Mouse (Mus musculus): ENCODE measurements around the gene Vegfa. TPM values are rescaled to one million over a fixed set of nuclear protein-coding genes. Genes with fewer than 3 reads are reported as not detected.

The Vegfa gene
- polyA plus RNA-seq (2014; fragmentation: Nextera tagmentation; extraction: Ambion mirVana): 6.6 and 7.7 TPM in 2 replicates

- Histone ChIP-seq H3K27me3 (ENCODE audit: insufficient read depth, low read length) (no peaks in the 10 kb centered on the region), H3K4me2 (peak within 1 kb of the TSS; percentile 98), H3K4me3 (ENCODE audit: low read depth, low read length) (peak within 1 kb of the TSS; percentile 96), H3K9me3 (ENCODE audit: low read depth, low read length) (no peaks in the 10 kb centered on the region), H3K4me1 (ENCODE audit: insufficient read depth) (peaks cover 16% of the 10 kb centered on the region), H3K36me3 (ENCODE audit: insufficient read depth) (no peaks in the 10 kb centered on the region), H3K9ac (peak within 1 kb of the TSS; percentile 99), H3K27ac (ENCODE audit: low read depth) (peak within 1 kb of the TSS; percentile 99)
- WGBS: under 1% methylated on average over 40 of the region's 40 CpGs
- ATAC-seq (ENCODE audit: insufficient read depth): peak; percentile 82
- TF ChIP-seq CTCF (IDR thresholded peaks at IDR 0.05; ENCODE audit: low read depth): peak; percentile 99
- DNase-seq: peak; percentile 97
These were observed at the start of gene Vegfa for GRCm38 (mm10) chr17:46032257-46032991. TSS of gene Vegfa (minus strand) at chr17:46032369.

DNA sequence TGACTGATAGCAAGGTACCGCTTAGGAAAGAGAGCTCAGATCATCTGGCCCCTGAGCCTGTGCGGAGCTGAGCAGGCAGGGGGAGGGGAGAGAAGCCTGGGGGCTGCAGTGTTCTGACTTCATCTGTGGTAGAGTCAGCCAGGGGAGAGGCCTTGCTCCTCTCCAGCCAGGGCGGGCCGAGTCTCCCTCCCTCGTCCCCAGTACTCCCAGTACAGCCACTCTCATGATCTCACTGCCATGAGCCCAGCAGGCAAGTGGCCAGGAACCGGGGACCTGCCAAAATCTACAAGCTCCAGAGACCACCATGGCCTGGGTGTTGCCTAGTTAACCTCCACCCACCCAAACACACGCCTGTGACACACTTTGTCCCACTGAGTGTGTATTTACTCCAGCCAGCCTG is 49.5 kb upstream of the Vegfa start:
- no peaks in the 10 kb centered on the region for H3K36me3 ChIP-seq (ENCODE audit: insufficient read depth)
- H3K4me2 ChIP-seq: no peak overlapping the region
- TF ChIP-seq CTCF (IDR thresholded peaks at IDR 0.05; ENCODE audit: low read depth): no peak
- H3K9ac ChIP-seq: no peak overlapping the region
- WGBS: 47% methylated on average over 7 of the region's 7 CpGs
- peaks cover 30% of the 10 kb centered on the region for H3K4me1 ChIP-seq (ENCODE audit: insufficient read depth)
- ATAC-seq (ENCODE audit: insufficient read depth) (no peak), DNase-seq (no peak)
- no peak overlapping the region for H3K4me3 ChIP-seq (ENCODE audit: low read depth, low read length)
- H3K9me3 ChIP-seq (ENCODE audit: low read depth, low read length): 0 out of 2 replicates have a peak, but pooled peaks cover 4% of the 10 kb centered on the region
- H3K27ac ChIP-seq (ENCODE audit: low read depth): no peak overlapping the region
- no peaks in the 10 kb centered on the region for H3K27me3 ChIP-seq (ENCODE audit: insufficient read depth, low read length)

DNA sequence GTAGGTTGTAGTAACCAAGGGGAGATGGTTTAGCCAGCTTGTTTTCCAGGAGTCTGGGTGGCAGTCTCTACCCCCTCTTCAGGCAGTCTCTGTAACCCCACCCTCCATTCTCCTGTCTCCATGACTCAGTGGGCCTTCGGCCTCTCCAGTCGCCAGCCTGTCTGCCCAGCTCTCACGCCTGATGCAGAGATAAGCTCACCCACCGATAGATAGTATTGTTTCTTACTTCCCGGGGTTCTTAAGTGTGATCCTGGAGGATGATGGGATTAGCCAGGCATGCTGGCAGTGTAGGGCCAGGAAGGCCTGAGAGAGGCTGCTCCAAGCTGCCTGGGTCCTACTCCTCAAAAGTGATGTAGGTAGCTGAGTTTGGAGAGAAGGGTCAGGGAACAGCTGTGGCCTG is 48.9 kb upstream of the Vegfa start:
- H3K4me1 ChIP-seq (ENCODE audit: insufficient read depth): peaks cover 24% of the 10 kb centered on the region
- DNase-seq: no peak
- ATAC-seq (ENCODE audit: insufficient read depth): no peak
- no peak overlapping the region for H3K4me2 ChIP-seq
- no peak for TF ChIP-seq CTCF (IDR thresholded peaks at IDR 0.05; ENCODE audit: low read depth)
- H3K9ac ChIP-seq: no peak overlapping the region
- no peaks in the 10 kb centered on the region for H3K27me3 ChIP-seq (ENCODE audit: insufficient read depth, low read length)
- H3K27ac ChIP-seq (ENCODE audit: low read depth): no peak overlapping the region
- no peaks in the 10 kb centered on the region for H3K36me3 ChIP-seq (ENCODE audit: insufficient read depth)
- 0 out of 2 replicates have a peak, but pooled peaks cover 4% of the 10 kb centered on the region for H3K9me3 ChIP-seq (ENCODE audit: low read depth, low read length)
- 40% methylated on average over 5 of the region's 5 CpGs for WGBS
- no peak overlapping the region for H3K4me3 ChIP-seq (ENCODE audit: low read depth, low read length)

GRCm38 (mm10) chr17:46080388-46080787 is 48.2 kb upstream of the Vegfa start:
- H3K4me1 ChIP-seq (ENCODE audit: insufficient read depth): peaks cover 23% of the 10 kb centered on the region
- no peak for ATAC-seq (ENCODE audit: insufficient read depth)
- 68% methylated on average over 7 of the region's 7 CpGs for WGBS

DNA sequence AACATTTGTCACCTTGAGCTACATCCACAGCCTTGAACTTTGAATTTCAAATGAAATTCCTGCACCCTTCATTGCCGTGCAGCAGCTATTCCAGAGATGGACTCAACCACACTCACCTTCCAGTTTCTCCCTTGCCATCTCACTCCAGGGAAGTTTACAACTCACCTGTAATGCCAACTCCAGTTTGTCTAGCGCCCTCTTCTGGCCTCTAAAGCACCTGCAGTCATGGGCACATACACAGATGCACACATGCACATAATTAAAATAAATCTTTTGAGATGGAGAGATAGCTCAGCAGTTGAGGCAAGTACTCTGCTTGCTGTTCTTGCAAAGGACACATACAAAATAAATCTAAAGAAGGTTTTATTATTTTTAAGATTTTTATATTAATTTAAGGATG is 46.9 kb upstream of the Vegfa start:
- H3K36me3 ChIP-seq (ENCODE audit: insufficient read depth): no peaks in the 10 kb centered on the region
- no peak overlapping the region for H3K9ac ChIP-seq
- peak; percentile 47 for TF ChIP-seq CTCF (IDR thresholded peaks at IDR 0.05; ENCODE audit: low read depth)
- 0 out of 2 replicates have a peak, but pooled peaks cover 4% of the 10 kb centered on the region for H3K9me3 ChIP-seq (ENCODE audit: low read depth, low read length)
- no peak overlapping the region for H3K27ac ChIP-seq (ENCODE audit: low read depth)
- WGBS: 60% methylated on average over 2 of the region's 2 CpGs
- peaks cover 21% of the 10 kb centered on the region for H3K4me1 ChIP-seq (ENCODE audit: insufficient read depth)
- DNase-seq (no peak), ATAC-seq (ENCODE audit: insufficient read depth) (no peak)
- H3K4me2 ChIP-seq: no peak overlapping the region
- H3K4me3 ChIP-seq (ENCODE audit: low read depth, low read length): no peak overlapping the region
- no peaks in the 10 kb centered on the region for H3K27me3 ChIP-seq (ENCODE audit: insufficient read depth, low read length)

More at GRCm38 (mm10) chr17:46080388-46080787, 48.2 kb upstream of the Vegfa start:
- no peak overlapping the region for H3K4me3 ChIP-seq (ENCODE audit: low read depth, low read length)
- no peaks in the 10 kb centered on the region for H3K36me3 ChIP-seq (ENCODE audit: insufficient read depth)
- no peak for DNase-seq
- no peak overlapping the region for H3K27ac ChIP-seq (ENCODE audit: low read depth)
- no peak overlapping the region for H3K4me2 ChIP-seq
- TF ChIP-seq CTCF (IDR thresholded peaks at IDR 0.05; ENCODE audit: low read depth): no peak
- no peaks in the 10 kb centered on the region for H3K27me3 ChIP-seq (ENCODE audit: insufficient read depth, low read length)
- no peak overlapping the region for H3K9ac ChIP-seq
- 0 out of 2 replicates have a peak, but pooled peaks cover 4% of the 10 kb centered on the region for H3K9me3 ChIP-seq (ENCODE audit: low read depth, low read length)

DNA sequence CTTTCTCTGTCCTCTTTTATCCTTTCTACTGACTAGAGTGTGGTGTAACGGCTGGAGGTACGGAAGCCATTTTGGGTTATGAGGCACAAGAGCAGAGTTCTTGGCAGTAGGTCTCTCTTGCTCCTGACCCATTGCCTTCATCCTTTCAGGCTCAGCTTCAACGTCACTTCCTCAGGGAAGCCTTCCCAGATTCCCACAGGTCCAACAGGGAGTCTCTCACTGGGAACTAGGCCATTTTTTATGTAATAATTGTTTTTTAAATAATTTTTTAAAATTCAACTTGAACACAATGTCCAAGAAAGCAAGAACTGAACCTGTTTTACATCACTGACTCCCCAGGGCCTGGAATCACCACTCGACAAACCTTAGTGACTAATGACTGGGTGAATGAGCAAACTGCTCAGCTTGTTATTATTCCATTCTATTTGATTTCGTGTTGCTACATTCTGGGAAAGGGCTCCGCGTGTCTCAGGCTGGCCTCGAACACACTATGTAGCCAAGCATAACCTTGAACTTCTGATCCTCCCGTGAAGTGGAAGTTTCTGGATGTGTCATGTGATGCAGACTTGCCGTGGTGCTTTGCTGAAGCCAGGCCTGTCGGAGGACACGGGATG is 45.9 kb upstream of the Vegfa start:
- Histone ChIP-seq H3K9me3 (ENCODE audit: low read depth, low read length) (0 out of 2 replicates have a peak, but pooled peaks cover 4% of the 10 kb centered on the region), H3K4me1 (ENCODE audit: insufficient read depth) (peaks cover 20% of the 10 kb centered on the region), H3K4me3 (ENCODE audit: low read depth, low read length) (no peak overlapping the region), H3K36me3 (ENCODE audit: insufficient read depth) (no peaks in the 10 kb centered on the region), H3K27me3 (ENCODE audit: insufficient read depth, low read length) (no peaks in the 10 kb centered on the region), H3K27ac (ENCODE audit: low read depth) (no peak overlapping the region), H3K4me2 (no peak overlapping the region), H3K9ac (no peak overlapping the region)
- 83% methylated on average over 12 of the region's 12 CpGs for WGBS
- no peak for DNase-seq
- TF ChIP-seq CTCF (IDR thresholded peaks at IDR 0.05; ENCODE audit: low read depth): no peak
- no peak for ATAC-seq (ENCODE audit: insufficient read depth)

GRCm38 (mm10) chr17:46076260-46076551 is 44.0 kb upstream of the Vegfa start:
- Histone ChIP-seq H3K27ac (ENCODE audit: low read depth) (no peak overlapping the region), H3K36me3 (ENCODE audit: insufficient read depth) (no peaks in the 10 kb centered on the region), H3K4me3 (ENCODE audit: low read depth, low read length) (no peak overlapping the region), H3K9ac (no peak overlapping the region), H3K4me1 (ENCODE audit: insufficient read depth) (peaks cover 14% of the 10 kb centered on the region), H3K27me3 (ENCODE audit: insufficient read depth, low read length) (no peaks in the 10 kb centered on the region), H3K9me3 (ENCODE audit: low read depth, low read length) (0 out of 2 replicates have a peak, but pooled peaks cover 4% of the 10 kb centered on the region), H3K4me2 (no peak overlapping the region)
- ATAC-seq (ENCODE audit: insufficient read depth): no peak
- WGBS: 64% methylated on average over 1 of the region's 1 CpGs
- no peak for DNase-seq
- TF ChIP-seq CTCF (IDR thresholded peaks at IDR 0.05; ENCODE audit: low read depth): no peak
